Mouse (Mus musculus) gonadal fat pad, adult 2 months (tissue): ENCODE measurements at regions not wholly inside any gene's neighbourhood (a gene's known extent, or its start where the extent isn't known, plus 50 kb on each side); places are given as distances from the start of the nearest gene placed in this dataset.

Experiments
- DNase-seq: peaks from one replicate; pipeline ENCODE4 v3.0.0-alpha.2; 2012; ENCODE audit warnings: low read depth

DNA sequence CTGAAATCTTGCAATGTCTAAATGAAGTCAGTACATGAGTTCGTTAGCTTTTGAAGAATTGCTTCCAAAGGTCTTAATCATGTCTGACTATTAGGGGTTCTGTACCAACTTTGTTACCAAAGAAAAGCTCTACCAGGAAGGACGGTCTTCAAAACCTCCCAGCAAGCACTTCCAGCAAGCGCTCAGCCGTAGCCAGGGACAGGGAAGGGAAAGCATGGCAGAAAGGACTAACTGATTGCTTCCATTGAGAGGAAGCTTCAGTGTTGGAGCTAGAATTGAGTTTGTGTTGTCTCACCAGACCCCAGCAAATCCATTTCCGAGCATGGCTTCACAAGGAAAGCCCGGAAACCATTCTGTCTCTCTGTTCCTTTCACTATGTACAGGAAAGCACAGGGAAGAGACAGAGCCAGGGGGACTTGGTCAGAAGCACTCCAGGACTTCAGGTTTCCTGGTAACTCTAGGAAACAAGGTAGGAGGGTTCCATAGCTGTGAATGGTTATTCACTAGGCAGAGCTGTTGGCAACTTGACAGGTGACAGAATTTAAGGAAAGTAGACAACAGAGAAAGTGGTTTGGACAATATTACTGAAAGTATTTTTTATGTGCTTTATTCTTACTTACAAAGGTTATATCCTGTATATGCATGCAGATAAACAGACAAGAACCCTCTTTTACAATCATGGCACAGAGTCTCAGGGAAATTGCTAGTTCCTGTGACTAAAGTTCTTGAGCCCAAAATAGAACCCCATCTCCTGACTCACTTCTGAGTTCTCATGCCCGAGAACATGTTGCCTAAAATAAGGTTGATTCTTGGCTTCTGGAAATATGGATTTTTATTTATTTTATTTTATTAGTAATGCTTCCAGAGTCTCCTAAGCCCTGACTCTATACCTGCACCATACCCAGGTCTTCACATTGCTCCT is 151.5 kb upstream of the Dnajc19 start:
- no peak for DNase-seq

DNA sequence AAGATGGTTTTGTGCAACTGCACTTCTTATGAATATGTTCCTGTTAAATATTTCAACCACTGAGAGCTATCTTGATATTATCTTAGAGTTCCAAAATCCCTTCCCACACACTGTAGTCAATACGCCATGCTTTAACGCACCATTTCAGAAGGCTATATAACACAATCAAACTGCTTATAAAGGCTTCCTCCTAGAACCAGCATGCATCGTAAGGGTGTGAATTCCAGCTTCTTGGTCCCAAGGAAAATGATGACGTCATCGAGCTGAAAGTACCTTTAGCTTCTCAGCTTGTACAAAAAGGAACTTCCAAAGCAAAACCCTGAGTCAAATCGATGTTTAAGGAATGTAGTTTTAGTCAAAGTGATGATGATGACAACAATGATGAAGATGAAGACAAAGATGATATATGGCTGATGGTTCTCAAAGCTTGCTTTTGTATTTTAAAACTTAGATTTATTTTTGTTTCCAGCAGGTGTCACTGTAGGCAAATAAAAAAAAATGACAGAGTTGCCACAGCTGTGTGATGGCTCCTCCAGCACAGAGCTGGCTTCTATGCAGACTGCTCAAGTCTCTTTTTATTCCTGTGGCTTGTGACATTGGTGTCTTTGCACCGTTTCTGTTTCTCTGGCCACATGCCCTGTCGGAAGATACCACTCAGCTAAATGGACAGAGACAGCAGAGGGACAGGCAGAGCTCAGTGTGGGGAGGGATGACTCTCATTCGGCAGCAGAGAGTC is 150.6 kb upstream of the Dnajc19 start:
- DNase-seq = no peak

DNA sequence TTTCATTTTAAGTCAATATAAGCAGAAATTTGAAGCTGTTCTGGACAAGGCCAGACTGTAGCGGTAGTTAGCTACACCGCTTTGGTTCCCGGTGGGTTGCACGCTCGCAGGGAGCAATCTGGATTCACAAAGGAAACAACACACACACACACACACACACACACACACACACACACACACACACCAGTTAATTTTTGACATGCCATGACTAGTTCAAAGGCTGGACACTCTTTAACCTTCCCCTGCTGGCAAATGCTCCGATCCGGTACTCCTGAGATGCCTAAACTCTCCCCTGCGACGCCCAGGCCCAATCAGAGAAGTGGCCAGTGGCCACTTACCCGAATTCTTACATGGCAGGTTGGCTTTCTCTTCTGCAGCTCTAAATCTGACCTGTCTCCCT is 141.2 kb upstream of the Dnajc19 start:
- no peak for DNase-seq

DNA sequence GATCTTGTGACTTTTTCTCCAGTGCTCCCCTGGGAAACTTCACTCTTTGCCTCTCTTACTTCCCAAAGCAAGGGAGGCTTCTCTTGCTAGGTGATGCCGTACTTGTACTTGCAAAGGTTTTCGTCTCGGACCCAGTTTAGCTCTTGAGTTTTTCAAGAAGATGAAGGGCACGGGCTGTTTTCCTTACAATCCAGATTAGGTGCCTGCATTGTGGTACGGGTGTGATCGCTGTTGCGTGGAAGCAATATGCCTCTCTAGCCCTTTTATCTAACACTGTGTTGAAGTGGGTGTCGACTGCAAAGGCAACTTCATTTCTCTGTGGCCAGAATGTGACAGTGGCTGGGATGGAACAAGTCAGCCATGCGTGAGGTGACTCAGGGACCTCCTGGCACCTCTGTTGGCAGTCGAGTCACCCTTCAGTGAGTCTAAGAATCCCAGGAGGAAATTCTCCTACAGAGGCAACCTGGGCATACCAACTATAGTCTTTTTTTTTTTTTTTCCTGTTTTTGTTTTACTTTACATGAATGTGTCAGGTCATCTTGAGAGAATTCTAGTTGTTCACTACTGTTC is 138.7 kb upstream of the Dnajc19 start:
- no peak for DNase-seq

DNA sequence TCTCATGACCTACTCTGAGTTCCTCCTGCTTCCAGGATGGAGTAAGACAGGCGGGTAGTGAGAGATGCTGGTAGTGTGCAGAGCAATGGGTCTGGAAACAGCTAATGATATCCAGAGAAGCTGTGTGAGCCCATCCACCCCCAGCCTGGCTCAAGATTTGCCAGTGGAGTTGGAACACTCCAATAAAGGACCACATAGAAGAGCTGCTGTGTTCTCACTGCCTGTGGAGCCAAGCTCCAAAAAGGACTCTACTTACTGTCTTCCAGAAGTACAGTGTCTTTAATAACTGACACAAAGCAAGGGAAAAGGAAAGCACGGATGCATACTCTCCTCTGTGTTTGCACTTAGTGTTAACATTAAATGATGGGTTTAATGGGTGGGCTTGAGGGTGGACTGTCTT is 138.0 kb upstream of the Dnajc19 start:
- no peak for DNase-seq

DNA sequence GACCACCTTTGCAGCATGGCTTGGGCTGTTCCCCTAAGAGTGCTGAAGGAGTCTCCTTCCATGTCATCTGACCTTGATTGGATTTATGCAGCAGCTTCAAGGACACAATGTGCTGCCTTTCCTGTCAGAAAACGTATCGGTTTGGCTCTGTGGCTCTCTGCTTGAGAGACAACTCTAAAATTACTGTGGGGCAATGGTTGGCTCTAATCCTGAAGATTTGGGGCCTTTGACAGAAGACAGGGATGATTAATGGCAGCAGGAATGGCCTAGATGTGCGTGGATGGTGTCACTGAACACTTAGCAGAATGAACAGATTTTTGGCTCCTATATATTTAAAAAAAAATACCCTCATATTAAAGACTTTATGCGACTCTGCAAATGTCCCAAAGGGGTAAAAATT is 136.8 kb upstream of the Dnajc19 start:
- DNase-seq = no peak

DNA sequence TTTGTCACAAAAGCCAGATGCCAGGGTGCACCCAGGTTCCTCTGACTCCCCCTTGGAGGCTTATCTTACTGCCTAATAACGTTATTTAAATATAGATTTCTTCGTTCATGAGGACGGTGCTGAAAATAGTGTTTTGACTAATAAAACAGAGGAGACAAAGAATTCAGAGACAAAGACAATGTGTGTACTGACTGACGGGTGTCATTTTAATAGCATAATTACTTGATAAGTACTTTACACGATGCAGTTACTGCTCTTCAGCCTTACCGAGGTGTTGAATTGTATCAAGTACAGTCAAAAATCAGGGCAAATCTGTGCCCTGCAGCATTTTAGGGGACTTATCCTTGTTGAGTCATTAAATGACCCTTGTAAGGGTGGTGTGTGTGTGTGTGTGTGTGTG is 133.1 kb upstream of the Dnajc19 start:
- DNase-seq = no peak

DNA sequence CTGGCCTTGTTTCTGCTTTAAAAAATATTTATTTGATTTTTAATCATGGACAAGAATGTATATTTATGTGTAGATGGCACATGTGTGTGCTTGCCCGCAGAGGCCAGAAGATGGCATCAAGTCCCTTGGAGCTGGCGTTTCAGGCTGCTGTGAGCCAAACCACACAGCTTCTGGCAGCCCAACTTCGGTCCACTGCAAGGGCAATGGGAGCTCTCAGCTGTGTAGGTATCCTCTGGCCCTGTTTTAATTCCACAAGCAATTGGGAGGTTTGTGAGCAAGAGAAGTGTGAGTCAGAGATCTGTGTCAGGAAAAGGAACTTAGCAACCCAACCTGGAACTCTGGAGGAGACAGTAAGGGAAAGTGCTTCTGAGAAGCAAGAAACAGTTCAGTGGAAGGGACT is 125.3 kb upstream of the Dnajc19 start:
- no peak for DNase-seq

DNA sequence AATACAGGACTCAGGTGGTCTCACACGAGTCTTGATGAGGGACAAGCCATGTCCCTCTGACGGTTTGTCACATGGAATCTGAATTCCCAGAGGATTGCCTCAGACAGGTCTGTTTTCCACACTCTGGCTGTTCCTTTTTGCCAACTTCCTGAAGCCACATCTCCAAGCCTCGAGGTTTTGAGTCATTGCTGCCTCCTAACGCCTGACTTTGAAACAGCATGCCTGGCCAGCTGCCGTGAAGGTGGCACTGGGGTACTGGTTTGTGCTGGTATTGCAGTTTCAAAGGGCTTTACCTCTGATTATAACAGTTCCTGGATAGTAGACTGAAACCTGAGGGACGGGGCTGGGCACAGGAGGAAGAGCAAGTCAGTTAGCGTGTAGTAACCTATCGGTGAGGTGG is 117.1 kb upstream of the Dnajc19 start:
- no peak for DNase-seq

DNA sequence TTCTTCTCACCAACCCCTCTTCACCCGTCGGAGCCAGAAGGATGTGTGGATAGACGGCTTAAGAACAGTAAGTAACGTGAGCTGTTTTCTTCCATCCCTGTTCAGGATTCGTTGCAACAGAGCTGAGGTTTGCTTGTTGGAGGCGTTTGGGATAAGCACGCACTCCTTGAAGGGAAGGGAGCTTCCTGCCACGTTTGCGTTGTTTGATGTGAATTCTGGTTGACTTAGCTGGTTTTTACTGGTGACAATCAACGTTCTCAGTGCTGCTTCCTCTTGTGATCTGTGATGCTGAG is 116.0 kb upstream of the Dnajc19 start:
- DNase-seq = no peak

DNA sequence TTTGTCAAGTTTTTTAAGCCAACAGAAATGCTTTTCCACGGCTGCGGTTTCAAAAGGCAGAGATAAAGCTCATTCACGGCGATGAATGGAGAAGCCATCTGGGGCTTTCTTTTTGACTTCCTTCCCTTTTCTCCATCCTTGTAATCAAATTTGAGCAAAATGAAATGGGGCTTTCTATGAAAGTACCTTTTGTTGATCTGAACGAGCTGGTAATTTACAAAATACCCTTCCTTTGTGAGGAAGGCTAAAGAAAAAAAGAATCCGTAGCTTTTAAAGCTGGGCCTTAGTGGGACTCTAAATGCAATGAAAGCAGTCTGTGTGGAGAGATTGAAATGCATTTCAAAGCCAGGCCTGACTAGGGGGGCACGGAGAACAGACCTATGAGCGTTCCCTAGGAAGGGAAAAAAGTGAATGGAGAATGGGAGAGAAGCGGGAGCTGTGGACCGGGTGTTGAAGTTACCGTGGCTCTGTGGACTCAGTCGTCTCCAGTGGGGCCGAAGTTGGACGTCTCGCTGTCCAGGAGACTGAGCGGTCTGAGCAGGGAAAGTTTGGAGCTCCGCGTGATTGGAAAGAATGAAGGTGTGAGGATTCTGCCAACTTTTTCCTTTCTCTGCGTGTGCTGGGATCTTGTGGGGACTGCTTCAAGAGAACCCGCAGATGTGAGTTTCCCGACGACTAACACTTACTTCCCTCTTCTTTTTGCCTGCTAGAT is 115.5 kb upstream of the Dnajc19 start:
- DNase-seq = no peak

DNA sequence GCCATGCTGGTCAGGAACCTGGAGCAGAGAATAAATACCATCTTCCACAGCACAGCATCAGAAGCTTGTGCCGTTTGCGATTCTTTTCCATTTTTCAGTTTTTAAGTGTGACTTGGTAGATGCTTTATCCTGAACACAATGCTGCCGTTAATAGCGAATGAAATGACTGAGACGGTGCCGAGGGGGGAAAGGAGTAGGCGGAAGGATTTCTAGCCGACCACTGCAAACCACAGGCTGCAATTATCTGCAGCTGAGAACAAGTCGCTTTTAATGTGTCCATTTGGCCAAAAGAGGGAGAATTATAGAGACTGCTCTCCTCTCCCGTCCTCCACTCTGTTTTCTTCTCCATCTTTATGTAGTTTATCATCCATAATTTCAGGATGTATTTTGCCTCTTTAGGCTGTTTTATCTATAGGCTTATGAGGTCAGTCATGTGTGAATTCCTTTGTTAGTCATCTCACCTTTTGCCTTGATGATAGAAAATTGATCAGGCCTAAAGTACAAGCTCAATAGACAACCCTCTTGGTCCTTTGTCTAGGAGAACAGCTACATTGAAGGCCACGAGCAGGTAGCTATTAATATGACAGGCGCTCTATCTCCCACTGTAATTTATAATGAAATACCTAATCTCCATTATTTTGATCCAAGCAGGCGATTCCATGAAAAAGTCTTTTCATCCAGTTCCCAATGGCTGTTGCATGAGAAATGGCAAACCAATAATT is 114.8 kb upstream of the Dnajc19 start:
- no peak for DNase-seq

DNA sequence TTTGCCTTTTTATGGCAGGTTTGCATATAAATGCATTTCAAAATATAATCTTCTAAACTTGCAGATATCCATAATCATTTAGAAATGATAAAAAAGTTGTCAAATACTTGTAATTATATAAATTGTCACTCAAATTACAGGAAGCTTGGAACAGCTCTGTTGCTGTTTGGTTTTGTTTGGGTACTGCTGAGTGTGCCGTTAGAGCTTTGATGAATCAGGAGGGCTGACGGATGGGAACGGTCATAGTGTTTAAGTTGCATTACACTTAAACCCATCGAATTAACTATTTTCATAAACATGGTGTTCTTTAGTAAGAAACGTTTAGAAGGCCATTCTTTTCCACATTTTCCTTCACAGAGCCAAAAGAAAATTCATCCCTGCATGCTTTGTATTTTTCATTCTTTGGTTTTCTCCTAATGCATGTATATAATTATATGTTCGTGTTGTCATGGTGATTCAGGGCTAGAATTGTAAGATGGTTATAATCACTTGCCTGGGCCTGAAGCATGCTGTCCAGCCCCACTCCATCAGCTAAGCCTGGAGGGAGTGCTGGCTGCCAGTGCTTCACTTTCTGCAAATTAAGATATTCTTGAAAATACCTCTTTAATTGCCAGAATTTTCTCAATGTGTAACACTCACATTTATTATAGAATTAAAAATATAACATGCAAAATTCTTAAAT is 92.4 kb upstream of the Dnajc19 start:
- DNase-seq = no peak

DNA sequence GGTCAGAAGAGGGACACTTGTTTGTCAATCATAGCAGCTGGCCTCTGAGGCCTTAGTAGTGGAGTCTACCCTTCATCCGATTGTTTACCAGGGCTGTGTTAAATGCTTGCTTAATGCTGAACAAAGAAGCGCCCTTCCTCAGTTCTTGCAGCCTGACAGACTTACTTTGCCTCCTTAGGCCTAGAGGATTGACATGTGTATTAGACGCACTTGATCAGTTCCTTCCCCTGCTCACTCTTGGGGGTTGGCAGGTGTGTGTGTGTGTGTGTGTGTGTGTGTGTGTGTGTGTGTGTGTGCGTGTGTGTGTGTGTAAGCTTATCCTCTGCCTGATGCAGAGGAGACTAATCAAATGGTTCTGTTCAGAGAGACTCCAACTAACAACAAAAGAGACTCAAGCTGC is 91.8 kb upstream of the Dnajc19 start:
- DNase-seq = no peak

DNA sequence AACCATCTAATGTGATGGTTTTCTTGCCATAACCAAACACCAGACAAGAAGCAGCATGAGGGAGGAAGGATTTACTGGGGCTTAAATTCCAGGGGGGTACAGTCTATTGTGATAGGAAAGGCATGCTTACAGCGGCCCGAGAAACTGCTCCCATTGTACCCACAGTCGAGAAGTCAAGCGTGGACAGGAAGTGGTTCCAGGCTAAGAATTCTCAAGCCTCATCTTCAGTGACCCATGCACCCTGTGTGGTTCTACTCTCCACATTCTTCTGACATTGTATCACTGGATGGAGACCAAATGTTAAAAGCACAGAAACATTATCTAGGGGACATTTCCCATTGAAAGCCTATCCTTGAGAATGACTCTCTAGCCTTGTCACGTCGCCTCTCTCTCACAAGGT is 90.8 kb upstream of the Dnajc19 start:
- DNase-seq = no peak

DNA sequence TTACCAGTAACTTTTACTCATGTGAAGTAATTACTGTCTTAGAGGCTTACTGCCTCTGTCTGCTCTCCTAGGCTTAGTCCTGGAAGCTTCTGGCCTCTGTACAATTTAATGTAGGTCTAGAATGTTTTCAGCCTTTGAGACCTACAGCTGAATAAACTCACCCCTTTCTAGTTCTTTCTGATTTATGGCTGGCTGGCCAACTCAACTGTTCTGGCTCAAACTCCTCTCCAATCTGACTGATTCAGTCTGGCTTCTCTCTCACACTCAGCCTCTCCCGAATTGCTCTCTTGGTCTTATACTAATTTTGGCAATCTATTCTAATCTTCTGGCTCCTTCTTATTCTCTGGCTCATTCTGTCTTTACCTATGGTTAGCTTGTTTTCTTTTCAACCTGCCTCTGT is 87.0 kb upstream of the Dnajc19 start:
- DNase-seq = no peak

DNA sequence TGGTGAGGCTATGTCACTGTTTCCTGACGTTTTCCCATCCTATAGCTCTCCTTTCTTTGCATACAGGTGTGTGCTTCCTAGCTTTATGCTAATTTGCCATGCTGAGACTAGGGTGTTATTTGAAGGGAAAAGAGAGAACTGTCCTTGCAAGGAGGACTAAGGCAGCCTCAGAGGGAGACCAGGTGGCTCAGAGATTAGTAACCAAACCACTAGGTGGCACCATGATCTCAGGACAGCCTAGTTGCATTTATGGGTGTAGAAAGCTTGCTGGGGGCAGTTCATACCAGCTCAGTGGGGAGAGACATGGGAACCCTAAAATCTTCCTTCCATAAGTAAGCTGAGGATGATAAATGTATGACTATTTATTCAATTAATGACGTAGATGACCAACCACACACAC is 68.9 kb upstream of the Dnajc19 start:
- no peak for DNase-seq

DNA sequence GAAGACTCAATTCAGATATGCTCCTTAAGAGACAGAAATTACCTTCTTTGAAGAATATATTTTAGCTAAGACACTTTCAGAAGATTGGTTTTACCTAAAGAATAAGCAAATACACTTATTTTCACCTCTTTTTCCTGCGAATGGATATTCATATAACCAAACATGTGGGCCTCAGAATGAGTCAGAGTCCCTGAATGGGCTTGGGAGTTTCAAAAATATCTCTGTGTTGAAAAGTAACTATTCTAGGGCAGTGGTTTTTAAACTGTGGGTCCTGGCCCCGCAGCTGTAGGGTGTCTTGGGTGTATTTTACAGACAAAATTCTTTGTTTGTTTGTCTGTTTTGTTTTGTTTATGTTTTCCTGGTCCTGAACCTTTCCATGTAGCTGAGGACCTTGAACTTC is 62.5 kb upstream of the Dnajc19 start:
- DNase-seq = no peak

DNA sequence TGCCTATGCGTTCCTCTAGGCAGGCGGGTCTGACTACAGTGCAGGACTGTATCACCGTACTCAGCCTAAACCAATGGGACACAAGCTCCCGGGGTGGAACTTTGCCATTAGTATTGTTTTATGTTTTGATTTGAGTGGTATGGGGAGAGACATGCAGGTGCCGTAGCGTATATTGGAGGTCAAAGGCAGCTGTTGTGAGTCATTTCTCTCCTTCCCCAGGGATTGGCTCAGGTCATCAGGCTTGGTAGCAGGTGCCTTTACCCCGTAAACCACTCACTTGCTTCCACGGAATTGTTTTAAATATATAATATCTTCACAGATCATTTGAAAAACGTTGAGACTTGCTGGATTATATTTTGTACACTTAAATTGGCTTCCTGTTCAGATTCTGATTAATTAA is 58.1 kb upstream of the Dnajc19 start:
- no peak for DNase-seq

DNA sequence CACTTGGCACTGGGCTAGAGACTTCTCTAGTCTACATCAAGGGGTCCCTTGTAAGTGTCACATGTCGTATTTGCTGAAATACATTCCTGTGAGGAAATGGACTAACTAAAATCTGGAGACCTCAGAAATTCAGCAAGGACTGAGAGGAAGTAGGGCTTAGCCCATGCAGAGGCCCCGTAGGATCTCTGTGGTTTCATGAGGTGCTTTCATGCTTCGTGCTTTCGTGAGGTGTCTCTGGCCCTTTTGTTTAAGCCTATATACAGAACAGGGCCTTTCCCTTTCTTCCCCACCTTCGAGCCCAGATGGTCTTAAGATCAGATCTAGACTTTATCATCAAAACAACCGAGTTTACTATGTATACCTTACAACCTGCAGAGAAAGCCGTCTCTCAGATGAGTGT is 56.9 kb upstream of the Dnajc19 start:
- no peak for DNase-seq

DNA sequence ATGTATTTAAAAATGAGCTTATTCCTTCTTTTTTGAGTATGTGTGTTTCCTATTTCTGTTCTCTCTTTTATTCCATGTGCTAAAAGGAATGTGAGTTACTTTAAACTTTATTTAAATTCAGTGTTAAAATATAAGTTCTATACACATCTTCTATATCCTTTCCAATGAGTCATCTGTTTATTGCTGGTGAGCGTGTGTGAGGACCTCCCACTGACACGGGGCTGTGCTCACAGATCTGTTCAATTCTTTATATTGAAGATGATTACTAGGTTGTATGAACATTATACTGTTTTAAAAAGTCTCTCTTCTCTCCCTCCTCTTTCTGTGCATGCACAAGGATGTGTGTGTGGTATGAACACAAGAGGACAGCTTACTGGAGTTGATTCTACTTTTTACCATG is 55.3 kb upstream of the Dnajc19 start:
- DNase-seq = no peak
